Mouse (Mus musculus) brain, embryonic 14.5 days (tissue): ENCODE results near the gene Xpot.

Source experiments
- CTCF ChIP-seq: fragments of 200-500 bp; IDR thresholded peaks from 2 replicates; pipeline ENCODE4 v1.5.1; 2012; ENCODE audit warnings: inconsistent platforms, mild to moderate bottlenecking, moderate library complexity, borderline replicate concordance; ENCODE audit not compliant: insufficient read depth, insufficient read length; ENCODE audit errors: extremely low read depth
- POLR2A ChIP-seq: fragments of 200-500 bp; IDR thresholded peaks from 2 replicates; pipeline ENCODE4 v1.6.1; 2012; ENCODE audit warnings: mild to moderate bottlenecking, inconsistent platforms, borderline replicate concordance; ENCODE audit not compliant: poor library complexity, insufficient read depth, insufficient read length, severe bottlenecking; ENCODE audit errors: extremely low read depth

DNA sequence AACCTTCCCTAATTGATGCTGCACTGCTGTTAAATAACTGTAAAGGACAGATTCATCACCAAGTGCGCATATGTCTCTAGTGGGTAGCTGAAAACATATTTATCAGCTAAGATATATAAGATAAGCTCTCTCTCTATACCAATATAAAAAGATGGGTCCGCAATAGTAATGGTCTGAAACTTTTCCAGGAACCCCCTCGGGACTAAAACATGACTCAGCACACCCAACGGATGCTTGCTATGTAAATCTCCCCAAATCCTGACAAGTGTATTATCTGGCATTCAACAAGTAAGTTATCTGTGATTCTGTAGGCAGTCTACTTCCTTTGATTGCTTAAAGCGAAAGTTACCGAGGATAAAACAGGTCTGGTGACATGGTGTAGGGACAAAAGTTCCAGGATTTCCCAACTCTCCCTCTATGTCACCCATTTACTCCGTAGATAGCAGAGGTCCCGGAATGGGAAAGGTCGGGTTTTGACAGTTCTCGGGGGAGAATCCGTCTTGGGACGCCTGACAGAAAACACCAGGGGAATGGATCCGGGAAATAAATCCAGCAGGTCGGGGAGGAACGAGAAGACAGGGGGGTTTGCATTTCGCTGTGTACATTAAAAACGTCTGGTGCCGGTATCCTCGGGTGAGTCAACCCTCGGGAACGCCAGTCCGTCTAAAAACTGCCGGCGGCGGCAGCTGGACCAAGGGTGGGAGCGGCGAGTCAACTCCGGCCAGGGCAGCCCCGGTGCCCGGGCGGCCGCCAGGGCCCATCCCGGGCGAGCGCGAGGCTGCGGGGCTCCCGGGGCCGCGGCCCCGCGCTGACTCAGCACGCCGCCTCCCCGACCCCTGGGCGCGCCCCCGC is 40.1 kb downstream of the Xpot start:
- TF ChIP-seq POLR2A = no peak
- TF ChIP-seq CTCF = no peak
